Mouse (Mus musculus): ENCODE data around the gene Grin2d.

Gene Grin2d

DNA sequence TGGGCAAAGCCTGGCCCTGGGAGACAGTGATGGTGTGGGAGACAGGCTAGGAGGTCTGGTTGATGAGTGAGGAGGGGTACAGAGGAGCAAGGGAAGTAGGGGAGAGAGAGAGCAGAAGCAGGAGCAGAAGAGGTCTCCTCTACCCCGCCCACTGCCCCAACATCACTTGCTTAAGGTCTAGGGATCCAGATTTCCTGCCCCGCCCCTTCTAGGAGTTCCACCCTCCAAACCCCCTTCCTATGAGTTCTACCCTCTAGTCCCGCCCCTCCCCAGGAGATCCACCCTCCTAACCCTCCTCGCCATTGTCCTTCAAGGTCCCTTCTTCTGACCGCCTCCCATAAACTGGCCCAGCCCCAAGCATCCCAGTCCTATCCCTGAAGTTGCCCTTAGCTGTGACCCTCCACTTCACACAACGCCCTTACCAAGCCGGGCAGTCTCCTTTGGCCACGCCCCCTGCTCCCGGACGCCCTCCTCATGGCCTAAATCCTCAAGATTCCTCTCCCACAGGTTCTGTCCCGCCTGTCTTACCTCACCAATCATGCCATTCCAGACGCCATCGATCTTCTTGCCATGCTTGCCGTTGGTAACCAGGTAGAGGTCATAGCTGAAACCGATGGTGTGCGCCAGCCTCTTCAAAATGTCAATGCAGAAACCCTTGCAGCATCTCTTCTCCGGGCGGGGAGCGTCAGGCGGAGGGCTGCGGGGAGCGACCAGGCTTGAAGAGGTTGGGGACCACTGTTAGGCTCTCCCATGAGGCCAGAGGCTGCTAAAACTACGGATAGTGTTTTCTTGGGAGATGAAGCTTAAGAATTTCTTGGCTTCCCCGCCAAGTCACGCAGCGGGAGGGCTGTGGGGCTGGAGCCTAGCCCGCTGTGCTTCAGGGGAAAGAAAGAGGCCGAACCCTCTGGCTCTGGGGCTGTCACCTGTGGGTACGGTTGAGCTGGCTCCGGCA is 21.0 kb downstream of the Grin2d start:
- peak; percentile 55 for DNase-seq (ENCODE audit: extremely low spot score, low spot score)

DNA sequence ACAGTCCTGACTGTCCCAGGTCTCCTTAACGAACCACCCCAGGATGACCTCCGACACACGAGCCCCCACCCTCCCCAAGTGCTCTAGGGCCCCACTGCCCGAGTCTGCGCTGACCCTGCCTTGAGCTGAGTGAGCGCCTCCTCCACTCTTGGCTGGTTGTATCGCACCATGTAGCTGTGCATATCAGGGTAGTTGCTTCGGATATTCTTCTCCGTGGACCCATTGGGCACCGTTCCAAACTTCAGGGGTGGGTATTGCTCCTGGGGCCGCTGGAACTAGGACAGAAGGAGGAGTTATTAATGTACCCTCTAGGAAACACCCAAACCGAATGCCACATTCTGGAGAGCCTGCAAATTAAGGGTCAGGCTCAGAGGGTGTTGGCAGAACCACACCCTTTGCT is 25.1 kb downstream of the Grin2d start:
- DNase-seq (ENCODE audit: extremely low spot score, low spot score), result no peak

DNA sequence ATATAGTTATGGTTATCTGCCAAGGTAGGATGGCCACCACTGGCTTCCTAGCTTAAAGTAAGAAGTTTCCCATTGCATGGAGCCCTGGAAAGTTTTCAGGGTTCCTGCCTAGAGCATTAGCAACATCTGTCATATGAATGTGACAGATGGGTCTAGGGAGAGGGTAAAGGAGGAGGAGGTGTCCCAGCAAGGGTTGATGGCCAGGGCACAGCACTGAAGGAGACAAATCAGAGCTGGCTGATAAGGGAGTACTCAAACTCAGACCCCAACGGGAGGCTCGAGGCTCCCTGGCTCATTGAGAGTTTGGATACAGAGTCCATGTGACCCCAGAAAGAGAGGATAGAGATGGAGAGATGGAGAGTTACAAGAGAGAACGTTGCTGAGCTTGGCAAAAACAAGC is 27.5 kb downstream of the Grin2d start:
- no peak for DNase-seq (ENCODE audit: extremely low spot score, low spot score)

DNA sequence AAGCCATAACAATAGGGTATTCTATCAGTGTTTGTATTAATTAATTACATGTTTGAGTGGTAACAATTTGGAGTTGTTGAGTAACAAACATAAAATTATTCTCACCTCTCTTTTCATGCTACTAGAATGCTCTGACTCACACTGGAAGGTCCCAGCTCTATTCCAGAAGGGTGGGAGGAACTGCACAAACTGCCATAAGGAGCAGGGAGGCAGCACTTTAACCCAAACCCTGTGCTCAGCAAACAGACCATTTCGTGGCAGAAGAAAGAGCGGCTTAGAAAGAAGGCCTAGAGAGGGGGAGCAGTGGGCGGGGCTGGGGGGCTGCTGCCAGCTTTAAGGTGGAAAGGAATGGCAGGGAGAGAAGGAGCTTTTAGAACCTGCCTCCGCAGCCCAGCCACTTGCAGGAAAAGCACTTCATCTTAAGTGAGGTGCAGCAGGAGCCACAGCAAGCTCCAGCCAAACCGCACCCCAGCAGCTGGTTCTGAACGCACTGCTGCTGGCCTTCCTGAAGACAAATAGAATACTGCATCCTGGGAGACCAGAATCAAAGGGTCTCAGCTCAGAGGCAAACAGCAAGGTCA is 29.6 kb downstream of the Grin2d start:
- DNase-seq (ENCODE audit: extremely low spot score, low spot score), result no peak

DNA sequence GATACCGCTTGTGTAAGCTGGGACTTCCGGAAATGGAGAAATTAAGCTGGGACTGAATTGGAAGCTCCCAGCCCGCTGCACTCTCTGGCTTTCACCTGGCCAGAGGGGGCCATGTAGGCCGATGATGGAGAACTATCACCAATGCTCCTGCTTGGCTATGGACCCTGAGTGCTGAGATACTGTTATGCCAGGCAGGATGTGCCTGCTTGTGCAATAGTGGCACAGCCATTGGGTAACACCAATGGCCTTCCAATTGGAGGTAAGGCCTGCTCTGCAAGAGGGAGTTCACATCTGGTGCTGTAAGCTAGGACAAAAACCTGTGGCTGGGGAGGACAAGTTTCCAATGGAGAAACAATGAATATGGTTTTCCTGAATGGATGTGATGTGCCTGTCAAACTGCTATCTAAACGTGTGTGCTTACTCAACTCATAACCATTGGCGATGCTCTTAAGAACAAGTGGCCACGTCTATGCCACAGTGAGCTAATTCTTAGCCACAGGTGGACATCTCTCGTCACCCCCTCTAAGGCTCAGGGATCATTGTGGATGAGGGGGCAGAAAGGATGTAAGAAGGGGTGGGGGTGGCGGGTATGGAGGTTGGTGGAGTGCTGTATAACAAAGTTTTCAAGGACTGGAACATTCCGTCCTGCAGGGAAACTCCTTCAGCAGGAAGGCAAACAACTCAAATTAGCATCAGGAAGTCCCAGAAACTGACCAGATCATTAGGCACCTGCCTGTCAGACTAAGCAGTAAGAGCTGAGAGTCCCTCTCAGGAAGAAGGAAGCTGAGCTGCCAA is 35.0 kb downstream of the Grin2d start:
- no peak for DNase-seq (ENCODE audit: extremely low spot score, low spot score)

DNA sequence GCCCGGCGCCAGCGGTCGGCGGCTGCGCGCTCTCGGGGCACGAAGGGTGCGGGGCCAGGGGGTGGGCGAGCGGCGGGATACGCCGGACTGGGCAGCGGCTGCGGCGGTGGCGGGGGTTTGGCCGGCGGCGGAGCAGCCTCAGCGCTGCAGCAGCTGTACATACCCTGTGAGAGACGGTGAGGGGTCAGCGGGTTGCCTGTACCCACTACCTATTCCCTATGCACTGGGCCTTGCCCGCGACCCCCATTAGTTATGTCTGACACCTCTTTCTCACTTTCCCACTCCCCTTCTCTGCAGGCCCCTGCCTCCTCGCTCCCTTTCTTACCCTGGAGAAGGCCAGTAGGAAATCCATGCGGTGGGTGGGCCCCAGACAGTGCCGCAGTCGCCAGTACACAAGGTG is 44.3 kb downstream of the Grin2d start:
- peak; percentile 41 for DNase-seq (ENCODE audit: extremely low spot score, low spot score)

DNA sequence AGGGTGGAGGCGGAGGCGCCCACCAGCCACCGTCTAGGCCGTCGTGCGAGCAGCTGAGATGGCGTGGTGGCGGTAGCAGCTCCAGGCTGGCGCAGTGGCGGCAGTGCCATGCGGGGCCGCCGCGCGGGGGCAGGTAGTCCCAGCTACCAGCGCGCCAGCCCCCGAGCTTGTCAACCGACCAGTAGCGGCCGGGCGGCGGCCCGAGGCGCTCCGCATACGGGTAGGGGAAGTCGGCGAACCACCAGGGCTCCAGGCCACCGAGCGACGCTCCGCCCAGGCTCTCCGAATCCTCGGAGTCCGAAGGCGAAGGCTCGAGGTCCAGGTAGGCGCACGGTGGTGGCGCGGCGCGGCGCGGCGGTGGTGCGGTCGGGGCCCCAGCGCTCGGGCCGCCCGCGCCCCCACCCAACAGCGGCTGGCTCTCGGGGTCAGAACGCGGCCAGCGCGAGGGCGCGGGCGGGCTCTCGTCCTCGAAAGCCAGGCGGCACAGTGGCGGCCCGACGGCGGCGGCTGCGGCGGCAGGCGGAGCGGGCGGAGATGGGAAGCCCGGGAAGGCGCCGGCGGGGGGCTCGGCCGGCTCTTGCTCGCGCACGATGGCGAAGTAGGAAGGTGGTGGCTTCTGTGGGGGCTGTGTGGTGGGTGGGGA is 44.9 kb downstream of the Grin2d start:
- DNase-seq (ENCODE audit: extremely low spot score, low spot score), result peak; percentile 52

DNA sequence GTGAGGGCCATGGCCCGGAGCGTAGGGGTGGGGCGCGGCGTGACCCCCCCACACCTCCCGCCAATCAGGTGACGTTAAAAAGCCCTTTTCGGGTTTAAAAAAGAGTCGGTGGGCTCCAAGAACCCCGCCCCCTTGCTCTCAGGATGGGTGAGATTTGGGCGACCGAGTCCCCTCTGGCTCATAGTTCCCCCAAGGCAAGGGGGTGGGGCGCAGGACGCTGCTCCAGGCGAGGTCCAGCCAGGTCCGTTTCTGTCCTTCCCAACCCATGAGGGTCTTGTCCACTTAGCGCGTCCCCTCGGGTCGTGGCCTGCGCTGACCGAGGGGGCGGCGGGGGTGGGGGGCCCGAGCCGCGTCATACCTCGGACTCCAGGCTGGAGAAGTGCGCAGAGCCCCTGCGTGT is 45.8 kb downstream of the Grin2d start:
- DNase-seq (ENCODE audit: extremely low spot score, low spot score), result peak; percentile 29

DNA sequence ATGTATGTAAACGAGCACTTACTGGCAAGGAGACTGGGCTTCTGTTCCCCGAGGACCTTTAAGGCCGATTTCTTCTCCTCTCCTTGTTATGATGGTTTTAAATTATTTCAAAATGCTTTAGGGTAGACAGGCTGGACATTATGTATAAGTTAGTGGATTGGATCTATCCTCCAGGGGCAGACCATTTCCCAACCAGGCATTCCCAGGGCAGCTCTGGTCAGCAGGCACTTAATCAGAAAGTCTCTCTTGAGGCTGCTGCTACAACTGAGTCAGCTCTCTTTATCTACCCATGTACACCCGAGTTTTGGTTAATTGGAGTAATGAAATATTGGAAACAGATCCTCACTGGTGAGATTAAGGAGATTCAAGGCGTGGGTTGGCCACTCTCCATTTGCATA is 47.1 kb downstream of the Grin2d start:
- DNase-seq (ENCODE audit: extremely low spot score, low spot score), result peak; percentile 24

DNA sequence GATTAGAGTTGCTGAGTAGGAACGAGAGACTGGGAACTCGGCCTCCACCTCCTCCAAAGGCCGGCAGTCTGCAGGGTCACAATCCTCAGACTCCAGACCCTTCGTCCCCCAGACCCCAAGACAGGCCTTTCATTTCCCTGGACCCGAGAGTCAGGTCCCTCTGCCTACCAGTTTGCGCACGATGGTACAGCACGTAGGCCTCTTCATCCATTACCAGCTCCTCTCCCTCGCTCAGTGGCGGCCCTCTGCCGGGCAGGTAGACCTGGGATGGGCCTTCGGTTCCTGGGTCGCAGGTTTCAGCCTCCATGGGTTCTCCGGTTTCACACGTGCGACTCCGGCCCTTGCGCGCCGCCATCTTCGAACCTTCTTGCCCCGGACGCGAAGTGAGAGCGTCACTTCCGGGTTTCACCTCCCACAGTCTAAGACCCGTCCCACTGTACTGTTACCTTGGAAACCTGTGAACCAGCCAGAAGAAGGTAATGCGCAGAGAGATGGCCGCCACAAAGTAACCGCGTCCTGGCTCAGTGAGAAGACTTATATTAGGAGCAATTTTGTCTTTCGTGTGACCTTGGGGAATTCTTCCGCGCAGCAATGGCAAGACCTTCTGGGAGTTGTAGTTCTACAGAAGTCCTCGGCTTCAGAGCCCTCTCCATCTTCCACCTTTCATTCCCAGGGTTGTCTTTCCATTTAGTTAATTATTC is 47.6 kb downstream of the Grin2d start, which contains the start of gene Grwd1:
Grwd1 (minus strand) TSS at position 518 of the 701 bp plus-strand sequence.
- peak; percentile 91 for DNase-seq (ENCODE audit: extremely low spot score, low spot score)

DNA sequence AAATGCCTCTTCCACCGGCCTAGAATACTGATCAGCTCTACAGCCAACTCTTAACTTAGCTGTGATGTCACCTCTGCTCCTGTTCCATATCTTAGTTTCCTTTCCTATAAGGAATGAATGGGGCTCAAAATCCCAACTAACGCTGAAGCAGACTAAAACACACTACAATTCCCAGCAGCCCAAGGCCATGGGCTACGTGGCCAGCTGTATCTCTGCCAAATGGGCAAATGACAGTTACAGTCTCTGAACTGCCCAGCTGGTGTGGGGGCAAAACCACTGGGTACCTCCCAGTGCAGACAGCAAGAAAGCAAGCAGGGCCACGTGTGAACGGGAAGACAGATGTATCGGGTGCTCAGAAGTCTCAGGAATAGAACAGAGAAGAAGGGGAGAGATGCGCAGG is 51.5 kb downstream of the Grin2d start:
- no peak for DNase-seq (ENCODE audit: extremely low spot score, low spot score)

DNA sequence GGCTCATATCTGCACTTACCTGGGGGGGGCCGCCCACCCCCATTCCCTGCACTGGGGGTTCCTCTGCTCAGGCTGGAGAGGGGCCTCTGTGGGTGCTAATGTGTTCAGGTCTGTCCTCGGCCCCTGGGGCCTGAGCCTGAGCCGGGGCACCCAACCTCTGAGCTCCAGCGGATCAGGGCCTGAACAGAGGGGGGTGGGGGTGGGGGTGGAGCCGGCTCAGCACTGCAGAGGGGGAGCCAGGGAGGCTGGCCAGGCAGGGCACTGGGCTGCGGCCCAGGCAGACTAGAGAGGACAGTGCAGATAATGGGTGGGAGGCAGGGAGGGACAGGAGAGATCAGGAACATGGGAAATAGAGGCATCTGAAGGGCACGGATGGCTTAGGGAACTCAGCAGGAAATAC is 53.6 kb downstream of the Grin2d start, which contains the start of gene Kcnj14:
Kcnj14 (minus strand) TSS at position 185 of the 400 bp plus-strand sequence.
- DNase-seq (ENCODE audit: extremely low spot score, low spot score), result no peak

DNA sequence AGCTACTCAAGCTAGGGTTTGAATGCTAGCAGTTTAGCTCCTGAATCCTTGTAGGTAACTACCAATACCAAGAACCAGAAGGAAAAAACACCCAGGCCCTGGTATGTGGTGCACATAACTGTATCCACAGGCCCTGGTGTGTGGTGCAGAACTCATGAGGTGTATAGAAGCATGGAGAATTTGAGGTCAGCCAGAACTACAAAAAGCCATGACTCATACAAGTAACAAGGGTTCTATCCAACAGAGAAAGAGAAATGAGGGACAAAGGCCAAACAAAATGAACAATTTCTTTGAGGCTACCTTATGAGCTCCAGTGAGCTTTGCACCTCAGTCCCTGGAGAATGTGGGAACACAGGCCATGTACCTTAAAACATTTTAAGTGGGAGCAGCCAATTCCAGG is 57.3 kb downstream of the Grin2d start:
- no peak for DNase-seq (ENCODE audit: extremely low spot score, low spot score)

DNA sequence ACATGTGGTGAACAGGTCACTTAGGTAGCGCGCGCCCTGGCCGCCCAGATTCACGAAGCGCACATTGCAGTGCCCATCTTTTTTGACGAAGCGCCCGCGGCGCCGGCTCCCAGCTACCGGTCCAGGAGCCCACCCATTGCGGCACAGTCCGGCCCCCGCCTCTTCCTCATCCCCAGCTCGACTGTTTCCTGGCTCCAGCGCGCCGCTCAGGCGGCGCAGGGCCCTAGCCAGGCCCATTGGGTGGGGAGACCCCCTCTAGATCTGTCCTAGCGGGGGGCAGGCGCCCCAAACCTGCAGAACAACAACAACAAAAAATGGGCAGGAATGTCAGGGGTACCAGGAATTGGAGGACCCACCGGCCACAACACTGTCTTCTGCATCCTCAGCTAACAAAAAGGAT is 58.3 kb downstream of the Grin2d start:
- no peak for DNase-seq (ENCODE audit: extremely low spot score, low spot score)

DNA sequence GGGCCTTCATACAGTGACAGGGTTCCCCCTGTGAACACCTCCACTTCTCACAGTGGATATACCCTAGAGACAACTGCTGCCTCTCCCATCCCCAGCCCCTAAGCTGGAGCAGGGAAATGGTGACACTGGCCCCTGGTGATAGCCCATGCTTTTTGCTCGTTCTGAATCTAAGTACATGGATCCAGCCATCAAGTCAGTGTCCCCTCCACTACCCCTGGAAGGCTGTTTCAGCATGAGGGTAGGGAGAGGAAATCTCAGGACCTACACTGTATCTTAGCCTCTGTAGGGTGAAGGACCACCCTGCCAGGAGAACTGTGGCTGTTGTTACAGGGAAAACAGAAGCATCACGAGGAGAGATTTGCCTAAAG is 62.2 kb downstream of the Grin2d start:
- DNase-seq (ENCODE audit: extremely low spot score, low spot score), result no peak

DNA sequence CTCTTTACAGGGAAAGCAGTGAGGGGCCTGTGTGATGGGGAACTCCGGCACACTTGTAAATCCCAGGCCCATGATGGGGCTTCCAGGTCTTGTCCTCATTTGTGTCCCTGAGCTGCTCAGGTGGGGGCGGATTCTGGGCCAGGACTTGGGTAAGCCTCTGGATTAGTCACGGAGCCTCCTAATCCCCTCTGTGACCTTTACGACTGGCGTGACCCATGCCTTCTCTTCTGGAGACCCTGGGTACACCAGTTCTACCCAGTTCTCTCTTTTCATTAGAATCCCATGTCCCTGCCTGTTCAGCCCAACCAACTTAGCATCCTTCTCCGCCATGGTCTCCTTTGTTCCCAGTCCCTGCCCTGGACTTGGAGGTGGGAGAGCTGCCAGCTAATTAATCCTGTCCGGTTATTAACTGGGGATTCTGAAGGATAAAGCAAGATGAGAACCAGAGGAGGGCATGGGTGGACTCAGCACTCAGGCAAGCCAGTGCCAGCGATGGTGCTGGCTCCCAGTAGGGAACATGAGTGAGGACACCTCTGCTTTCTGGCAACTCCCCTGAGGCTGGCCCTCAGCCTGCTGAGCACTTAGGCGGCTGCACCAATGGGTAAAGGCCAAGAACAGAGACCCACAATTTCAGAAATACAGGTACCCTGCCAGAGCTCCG is 62.7 kb downstream of the Grin2d start:
- DNase-seq (ENCODE audit: extremely low spot score, low spot score), result no peak

DNA sequence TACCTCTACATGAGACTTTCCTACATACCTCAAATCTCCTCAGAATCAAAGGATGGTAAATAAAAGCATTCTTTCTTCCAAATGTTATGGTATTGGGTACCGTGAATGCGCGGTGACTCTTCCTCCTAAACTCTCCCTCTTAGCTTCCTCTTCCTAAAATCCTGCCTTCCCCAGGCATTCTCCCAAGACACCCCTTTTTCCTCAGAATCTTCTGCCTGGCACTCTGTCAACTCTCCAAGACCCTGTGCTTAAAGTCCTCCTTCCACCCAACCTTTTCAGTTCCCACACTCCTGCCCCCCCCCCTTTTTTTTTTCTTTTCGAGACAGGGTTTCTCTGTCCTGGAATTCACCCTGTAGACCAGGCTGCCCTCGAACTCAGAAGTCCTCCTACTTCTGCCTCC is 63.3 kb downstream of the Grin2d start:
- DNase-seq (ENCODE audit: extremely low spot score, low spot score), result no peak

DNA sequence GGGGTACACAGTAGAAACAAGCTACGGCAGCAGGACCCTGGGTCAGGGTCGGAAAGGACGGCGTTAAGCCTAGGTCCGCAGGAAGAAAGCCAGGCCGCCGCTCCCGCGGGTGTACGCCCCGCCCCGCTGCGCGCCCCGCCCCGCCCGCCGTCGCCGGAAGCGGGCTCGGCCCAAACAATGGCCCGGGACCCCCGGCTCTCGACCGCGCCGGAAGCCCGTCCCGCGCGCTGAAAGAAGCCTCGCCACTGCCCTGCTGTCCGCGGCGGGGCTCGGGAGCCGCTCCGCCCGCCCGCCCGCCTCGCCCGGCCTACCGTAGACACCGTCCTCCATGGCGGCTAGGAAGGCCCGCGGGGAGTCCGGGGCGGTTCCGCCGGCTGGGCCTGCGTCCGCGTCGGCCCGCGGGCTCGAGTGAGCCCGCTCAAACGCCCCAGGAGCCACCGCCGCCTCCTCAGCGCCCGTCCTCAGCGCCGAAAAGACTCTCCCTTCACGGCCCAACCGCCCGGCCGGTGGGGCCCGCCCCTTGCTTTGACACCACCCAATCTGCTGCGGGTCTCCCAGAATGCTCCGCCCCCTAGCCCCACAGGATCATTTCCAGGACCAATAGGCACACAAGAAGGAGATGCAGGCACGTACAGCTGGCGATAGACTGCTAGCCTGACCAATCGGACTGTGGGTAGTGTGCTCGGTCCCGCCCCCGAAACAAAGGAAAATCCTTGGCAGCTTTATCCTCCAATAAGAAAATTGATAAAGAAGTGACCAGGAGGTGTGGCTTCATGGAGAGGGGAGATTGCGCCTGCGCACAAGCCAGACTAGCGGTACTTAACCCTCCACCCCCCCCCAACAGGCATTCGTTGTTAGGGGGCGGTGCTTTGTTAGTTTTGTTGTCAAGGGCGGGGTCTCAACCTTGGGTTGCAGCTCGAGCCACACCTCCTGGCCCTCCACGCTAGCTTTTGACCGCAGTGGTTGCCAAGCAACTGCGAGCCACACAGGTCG is 64.1 kb downstream of the Grin2d start, which contains the start of gene Cyth2:
Cyth2 (minus strand) TSS at position 795 of the 993 bp plus-strand sequence.
- DNase-seq (ENCODE audit: extremely low spot score, low spot score), result peak; percentile 100

DNA sequence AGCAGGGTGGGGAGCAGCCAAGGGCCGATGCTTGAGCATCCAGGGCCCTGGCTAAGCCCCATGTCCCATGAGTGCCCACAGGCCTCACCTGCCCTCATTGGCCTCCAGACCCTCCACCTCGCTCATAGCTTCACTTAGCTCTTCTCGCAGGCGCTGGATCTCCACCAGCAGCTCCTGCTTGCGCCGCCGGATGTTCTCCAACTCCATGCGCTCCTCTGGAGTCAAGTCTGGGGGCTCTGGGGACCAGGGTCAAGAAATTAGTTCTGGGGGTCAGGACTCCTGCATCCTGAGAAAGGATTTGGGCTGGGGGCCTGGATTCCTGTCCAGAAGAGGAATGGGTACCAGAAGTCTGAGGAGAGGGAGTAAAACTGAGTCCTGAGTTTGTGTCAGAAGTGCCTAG is 65.3 kb downstream of the Grin2d start:
- DNase-seq (ENCODE audit: extremely low spot score, low spot score), result no peak

Measured in neural tube, embryonic 10.5 days (tissue).